Mouse (Mus musculus) kidney, adult 2 months (tissue): Measurements from ENCODE around the gene Rnf103.

ENCODE experiments used
- CTCF ChIP-seq: fragments of 200-500 bp; conservative IDR thresholded peaks from 2 replicates; pipeline ENCODE4 v1.5.1; 2011; ENCODE audit warnings: low read depth, mild to moderate bottlenecking, control low read depth, low read length, moderate library complexity, mixed read lengths; ENCODE audit not compliant: insufficient read depth, insufficient read length
- POLR2A ChIP-seq: fragments of 200-500 bp; IDR thresholded peaks from one replicate; pipeline ENCODE4 v1.6.1; 2011; ENCODE audit warnings: low read depth, low read length, control low read depth

DNA sequence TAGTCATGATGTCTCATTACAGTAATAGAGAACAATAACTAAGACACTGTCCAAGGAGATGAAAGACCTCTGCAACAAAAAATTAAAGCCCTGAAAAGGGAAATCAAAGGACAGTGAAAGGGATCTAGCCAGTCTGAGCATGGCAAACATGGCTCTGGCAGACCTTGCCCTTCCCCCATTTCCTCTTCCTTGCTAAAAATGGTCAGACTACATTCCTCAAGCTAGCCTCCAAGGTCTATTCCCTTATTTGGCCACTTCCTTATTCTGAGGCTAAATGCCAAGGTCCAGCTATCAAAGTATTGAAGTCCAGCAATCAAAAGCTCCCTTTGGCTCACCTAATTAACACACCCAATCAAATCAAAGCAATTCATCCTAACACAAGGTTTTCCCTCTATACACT is 43.6 kb downstream of the Rnf103 start:
- TF ChIP-seq CTCF: no peak
- no peak for TF ChIP-seq POLR2A
